Mouse (Mus musculus) megakaryocyte progenitor cell, adult 5-6 weeks (primary cell): ENCODE results near the gene Phgdh. TPM values are rescaled to one million over a fixed set of nuclear protein-coding genes. Genes with fewer than 3 reads are reported as not detected.
A peak's percentile ranks its signal among the peaks of the same experiment; 100 is the strongest.

Source experiments
- ATAC-seq: replicated peaks from 2 replicates; pipeline ENCODE4 v1.8.0; 2016; ENCODE audit warnings: mild to moderate bottlenecking, moderate TSS enrichment, inconsistent platforms; ENCODE audit not compliant: poor library complexity
- total RNA-seq, 2 experiments: library from RNA; stranded (forward) in 1 of 2; stranded (reverse) in 1 of 2; fragments of 157-497, 149-512 nt in 1 of 2; fragments of 200-1000 nt in 1 of 2; gene quantifications; 2 replicates each; pipeline versions ENCODE4 v1.2.3 to v1.2.4; 2015 to 2017

Gene Phgdh
- 108 and 138 TPM in 2 replicates for total RNA-seq (2015)
- 493 and 521 TPM in 2 replicates for total RNA-seq (2017)

DNA sequence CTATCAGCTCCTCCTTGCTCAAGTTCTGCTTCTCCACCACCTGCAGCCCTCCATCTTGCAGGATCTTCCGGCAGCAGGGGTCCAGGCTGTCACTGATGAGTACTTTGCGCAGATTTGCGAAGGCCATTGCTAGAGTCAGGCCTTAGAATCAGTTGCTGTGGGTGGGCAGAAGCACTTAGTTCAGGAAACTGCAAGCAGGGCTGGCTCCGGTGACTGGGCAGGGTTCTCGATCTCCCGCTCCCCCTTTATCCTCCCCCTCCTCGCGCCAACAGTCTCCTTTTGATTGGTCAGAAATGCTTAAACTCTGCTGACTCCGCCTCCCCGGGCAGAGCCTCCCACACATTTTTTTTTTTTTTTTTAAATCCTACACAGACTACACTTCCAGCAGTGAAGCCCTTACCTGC lies at the start of gene Phgdh:
Gene Phgdh, minus strand, starts transcription at position 285 of the 404 bp plus-strand sequence.
- ATAC-seq, result peak; percentile 66

DNA sequence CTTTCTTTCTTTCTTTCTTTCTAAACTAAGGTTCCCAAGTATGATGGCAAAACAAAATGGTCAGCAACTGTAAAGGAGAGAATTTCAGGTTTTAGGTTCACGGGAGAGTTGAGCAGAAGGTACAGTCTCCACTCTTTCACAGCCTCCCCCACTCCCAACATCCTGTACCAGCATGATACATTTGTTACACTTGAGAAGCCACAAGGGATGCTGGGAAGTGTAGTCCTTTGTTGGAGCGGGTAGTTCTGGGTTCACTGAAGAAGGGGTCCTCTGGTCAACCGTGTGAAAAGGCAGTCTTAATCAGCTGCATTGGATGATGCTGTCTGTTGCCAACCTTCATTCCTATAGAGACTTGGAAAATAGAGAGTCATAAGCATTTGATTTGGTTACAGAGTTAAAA lies 49.5 kb upstream of the Phgdh start:
- ATAC-seq, result no peak

DNA sequence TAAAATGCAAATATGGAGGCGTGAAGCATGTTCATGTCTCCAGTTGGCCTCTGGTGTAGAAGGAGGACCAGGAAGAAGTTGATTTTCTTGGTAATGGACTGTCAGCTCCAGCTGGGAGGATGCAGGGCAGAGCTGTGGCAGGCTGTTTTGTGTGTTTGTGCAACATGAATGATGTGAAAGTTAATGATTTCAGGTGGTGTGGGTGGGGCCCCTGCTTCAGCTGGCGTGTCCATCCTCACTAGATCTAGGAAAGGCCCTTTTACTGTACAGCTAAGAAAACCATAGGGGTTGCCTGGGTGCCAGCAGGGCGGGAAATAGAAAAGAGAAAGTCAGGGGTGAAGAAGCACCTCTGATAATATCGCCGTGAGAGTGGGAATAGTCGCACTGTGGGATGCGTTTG lies 48.0 kb upstream of the Phgdh start:
- no peak for ATAC-seq

DNA sequence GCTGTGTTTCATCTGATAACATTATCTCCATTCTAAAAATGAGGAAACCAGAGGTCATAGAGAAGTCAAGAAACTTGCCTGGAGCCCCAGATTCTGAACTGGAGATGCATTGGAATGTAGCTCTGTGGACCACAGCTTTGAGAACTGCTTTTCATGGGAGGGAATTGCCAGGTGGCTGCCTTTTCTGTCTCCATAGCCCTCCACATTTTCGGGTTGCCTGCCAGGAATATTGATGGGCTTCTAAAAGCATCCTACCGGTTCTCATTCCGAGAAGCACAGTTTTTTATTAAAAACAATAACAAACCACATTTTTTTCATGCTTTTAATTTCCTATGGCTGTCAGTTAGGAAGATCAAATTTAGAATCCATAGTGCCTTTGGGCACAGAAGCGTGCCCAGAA lies 47.3 kb upstream of the Phgdh start:
- ATAC-seq, result no peak

DNA sequence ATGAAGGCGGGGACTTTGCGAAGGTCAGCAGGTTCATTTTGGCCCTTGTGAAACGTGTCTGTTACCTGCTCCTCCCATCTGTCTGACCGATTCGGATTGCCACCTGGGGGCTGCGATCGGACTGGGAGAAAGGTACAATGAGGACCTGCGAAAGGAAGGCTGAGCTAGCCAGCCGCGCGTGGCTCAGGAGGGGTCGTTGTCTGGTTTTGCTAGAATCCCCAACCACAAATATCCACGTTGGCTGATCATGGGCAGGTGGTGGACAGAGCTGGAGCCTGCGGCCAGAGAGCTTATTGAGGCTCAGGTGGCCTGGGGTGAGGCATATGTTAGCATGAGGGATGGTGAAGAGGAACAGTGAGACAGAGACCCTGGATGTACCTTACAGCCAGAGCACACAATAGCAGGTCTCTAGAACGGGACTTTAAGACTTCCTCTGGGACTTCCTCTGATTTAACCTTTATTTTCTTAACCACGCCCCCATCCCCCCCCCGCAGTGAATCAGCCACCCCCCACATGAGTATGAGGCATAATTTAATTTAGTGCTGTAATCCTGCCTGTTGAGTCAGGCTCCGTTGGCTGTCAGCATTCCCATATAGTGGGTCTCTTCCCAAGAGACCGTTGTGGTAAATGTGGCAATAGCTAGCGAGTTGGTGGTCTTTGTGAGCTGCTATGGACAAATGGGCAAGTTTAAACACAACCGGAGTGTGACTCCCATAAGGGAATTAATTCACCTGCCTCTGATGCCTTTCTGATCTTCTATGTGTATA lies 43.4 kb upstream of the Phgdh start:
- no peak for ATAC-seq

DNA sequence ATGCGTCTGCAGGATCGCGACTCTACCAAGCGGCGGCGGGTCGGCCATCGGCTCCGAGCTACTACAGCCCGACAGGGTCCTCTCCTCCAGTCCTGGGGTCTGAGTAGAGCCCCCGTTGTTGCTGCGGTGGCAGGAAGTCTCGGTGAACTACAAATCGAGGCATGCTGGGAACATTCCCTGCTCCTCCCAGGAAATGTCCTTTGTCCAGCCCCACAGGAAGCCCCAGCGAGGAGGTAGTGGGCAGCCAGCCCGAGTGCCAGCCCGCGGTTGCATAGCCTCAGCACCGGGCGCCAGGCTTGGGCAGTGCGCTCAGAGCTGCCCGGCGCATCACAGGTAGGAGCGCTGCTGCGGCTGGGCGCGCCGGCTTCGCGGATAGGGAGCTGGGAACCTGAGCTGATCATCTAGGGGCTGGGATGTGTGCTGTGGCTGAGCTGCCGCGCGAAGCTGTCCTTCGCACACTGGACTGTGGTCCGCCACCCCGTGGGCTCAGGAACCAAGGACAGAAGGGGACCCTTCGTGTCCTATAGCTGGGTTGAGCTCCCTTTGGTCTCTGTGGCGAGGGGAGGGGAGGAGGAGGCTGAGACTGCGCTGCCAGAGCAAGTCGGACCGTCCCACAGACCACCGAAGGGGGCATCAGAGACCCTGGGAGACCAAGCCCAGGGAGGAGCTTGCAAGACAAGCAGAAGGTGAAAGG lies 42.6 kb upstream of the Phgdh start, which contains the start of gene Zfp697:
Gene Zfp697, plus strand, starts transcription at position 216 of the 694 bp plus-strand sequence.
- ATAC-seq, result peak; percentile 63

DNA sequence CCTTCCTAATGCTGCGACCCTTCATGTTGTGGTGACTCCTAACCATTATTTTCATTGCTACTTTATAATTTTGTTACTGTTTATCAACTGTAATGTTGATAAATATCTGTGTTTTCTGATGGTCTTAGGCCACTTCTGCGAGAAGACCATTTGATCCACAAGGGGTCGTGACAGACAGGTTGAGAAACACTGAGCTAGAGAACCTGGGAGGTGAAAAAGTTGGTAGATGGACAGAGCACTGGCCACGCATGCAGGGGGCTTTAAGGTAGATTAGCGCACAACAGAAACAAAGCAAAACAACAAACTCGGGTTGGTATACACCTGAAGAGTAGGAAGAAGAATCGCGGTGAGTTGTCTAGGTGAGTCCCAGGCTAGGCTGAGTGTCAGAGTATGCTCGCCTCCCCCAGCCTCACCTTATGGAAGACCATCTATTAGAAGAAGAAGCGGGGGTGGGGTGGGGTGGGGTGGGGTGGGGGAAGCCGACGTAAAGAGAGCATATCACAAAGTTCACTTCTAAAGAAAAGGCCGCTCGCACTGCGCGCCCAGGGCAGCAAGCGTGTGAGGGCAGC lies 42.0 kb upstream of the Phgdh start:
- no peak for ATAC-seq

DNA sequence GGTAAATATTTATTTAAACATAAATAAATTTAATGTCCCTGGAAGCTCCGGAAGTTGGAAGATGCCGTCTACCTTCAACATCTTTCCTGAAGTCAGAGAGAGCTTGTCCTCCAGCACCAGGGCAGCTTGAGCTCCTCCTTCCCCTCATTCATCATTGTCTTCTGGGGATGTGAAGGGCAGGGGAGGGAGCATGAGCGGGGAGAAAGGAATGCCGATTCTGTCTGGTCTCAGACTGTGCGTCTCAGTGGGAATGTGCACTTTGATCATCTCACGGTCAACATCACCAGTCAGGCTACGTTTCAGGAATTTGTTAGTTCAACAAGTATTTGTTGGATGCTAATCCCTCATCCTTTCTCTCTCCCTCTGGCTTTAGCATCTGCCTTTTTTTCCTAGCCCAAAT lies 39.4 kb upstream of the Phgdh start:
- ATAC-seq, result no peak

DNA sequence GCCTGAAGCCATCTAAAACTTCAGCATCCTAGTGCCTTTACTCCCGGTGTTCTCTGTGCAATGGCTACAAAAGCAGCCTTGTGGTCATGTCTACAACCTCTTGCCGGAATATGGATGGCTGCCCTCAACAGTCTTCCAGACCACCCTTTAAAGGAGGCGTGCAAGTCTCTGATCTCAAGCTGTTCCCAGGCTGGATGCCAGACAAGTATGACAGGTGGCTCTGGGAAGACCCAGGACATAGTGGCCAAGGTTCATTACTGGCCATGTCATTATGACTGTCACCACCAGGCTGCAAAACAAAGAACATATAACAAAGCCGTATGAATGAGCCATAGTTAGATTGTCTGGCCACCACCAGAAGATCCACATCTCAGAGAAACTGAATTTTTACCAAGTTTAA lies 38.5 kb upstream of the Phgdh start:
- ATAC-seq, result no peak

DNA sequence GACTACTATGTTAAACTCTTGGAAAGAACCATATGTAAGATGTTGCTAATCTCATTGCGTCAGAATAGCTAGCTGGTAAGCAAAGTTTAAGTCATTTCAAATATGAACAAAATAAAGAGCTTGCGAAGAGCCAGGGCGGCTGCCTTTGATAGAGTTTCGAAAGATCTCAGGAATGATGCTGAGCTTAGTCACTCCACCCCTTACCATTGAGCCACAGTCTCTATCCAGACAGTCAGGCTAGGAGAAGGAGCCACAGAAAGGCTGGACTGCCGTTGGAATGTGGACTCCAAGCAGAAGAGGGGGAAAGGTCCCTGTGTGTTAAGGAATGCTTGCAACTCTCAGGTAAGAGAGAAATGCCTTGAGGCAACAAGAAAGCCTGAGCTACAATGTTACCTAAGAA lies 35.2 kb upstream of the Phgdh start:
- no peak for ATAC-seq

DNA sequence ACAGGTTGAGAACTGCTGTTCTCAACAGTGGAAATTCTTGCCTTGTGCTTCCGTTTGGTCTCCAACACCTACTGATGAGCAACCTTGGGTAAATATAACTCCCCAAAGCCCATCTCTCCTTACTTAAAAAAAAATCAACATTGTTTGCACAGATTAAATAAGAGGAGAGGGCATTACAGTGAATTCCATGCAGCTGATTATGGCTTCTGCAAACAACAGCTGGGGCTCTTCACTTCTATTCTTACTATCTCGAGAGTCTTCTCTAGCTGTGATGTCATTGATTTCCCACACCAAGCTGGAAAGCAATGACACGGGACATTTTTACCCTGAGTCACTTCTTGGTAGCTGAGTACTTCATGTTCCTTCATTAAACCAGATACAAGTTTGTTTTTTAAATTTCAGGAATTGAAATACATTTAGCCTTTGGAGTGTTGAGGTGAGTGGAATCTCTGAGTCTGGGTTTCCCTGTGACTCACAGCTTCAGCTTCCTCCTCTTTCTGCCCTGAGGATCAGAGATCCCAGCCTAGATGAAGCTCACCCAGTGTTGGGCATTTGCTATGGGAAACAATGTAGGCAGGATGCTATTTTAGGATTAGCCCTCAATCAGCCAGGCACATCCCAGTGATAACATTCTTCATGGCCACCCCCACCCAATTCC lies 34.4 kb upstream of the Phgdh start:
- no peak for ATAC-seq

DNA sequence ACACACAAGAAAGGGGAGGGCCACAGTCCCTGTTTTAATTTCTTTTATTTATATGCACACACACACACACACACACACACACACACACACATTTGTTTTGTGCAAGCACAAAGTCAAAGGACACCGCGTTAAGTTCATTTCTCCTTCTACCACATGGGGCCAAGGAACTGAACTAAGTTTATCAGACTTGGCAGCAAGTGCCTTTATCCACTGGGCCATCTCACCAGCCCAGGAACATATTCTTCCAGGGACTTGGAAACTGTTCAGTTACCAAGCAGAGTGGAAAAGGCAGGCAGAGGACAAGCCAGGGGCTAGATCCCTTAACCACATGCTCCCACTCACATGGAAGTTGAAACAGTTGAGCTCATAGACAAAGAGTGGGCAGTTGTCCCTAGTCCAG lies 29.0 kb upstream of the Phgdh start:
- no peak for ATAC-seq

DNA sequence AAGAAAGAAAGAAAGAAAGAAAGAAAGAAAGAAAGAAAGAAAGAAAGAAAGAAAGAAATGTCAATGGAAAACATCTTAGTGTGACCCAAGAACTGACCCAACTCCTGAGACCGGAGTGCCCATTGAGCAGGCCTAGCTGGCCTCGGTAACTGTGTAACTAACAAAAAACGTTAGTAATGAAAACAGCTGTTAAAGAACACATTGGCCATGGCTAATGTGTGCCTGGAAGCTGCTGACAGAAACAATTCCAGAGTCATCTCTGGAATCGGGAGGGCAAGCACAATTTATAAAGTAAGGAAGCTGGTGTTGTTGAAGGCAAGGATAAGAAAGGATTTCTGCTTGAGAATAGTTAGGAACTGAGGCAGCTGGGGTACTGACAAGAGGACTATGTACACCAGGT lies 28.5 kb upstream of the Phgdh start:
- ATAC-seq, result no peak

DNA sequence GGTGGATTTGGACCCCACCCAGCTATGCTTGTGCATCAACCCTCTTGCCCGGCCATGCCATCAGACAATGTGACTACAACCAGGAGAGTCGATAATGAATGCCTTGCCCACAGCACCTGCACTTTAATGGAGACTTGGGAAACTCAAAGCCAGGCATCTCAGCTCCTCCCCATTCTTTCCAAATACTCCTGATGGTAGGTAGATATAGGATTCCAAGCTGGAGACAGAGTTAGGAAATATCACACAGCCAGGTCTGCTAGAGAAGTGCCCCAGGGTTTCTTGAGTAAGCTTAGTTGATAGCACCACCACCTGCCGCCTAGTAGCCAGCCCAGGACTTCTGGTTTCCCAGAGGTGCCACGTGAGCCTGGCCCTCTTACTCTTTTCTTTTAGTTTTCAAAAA lies 27.0 kb upstream of the Phgdh start:
- ATAC-seq, result no peak

DNA sequence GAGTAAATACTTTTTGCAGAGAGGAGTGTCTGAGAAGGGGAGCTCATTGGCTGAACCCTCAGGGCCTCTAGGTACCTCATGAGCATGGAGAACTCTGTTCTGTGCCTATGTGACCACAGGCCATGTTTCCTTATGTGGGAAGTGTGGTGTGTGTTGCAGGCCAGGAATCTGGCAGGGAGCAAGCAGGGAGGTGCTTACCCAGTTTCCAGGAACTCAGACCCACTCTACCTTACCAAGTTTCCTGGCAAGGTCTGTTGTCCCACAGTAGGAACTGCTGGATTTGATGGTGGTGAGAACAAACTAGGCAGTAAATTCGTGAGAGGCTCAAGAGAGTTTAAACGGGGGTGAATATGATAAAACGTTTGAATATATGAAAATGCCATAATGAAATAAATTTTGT lies 26.3 kb upstream of the Phgdh start:
- no peak for ATAC-seq

DNA sequence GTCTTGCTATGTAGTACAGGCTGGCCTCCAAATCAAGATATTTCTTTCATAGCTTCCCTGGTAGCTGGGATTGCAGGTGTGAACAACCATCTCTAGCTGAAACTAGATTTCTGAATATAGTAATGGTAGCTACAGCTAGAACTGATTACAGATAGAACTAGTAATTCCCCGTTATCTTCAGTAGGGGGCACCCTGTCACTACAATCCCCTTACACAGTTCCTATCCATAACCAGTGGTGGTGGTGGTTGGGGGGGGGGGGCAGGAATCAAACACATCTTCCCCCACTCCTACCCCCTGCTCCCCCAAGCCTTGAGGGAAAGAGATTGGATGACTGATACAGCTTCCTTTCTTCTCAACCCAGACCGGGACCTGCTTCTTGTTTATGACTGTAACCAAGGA lies 23.0 kb upstream of the Phgdh start:
- ATAC-seq, result peak; percentile 86

DNA sequence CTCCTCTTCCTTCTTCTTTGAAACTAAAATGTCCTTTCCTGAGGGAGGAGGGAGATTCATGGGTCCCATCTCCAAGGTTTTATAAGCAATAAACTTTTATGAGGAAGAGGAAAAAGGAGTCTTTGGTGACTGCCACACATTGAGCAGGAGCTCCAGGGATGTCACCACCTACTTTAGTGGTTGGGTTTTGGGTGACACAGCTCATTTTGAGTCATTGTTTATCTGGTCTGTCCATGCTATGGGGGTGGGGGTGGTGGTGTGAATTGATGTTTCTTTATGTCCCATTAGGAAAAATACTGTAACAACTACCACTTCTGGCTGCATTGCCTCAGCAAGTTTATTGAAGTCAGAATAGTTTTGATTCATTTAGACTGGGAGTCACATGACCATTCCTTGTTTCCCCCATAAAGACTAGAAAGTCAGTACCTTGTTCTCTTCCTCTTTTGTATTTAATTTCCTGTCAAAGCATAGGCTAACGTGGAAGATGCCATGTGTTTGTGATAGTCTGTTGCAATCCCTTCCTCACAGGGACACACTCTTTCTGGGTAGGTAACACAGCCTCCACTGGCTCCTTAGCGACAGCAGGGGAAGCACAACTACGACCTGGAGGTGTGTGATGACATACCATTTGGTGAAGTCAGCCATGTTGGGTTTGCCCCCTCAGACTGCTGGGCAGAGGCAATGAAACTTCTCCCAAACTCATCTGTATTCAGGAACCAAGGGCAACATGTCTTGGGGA lies 17.0 kb upstream of the Phgdh start:
- peak; percentile 77 for ATAC-seq

DNA sequence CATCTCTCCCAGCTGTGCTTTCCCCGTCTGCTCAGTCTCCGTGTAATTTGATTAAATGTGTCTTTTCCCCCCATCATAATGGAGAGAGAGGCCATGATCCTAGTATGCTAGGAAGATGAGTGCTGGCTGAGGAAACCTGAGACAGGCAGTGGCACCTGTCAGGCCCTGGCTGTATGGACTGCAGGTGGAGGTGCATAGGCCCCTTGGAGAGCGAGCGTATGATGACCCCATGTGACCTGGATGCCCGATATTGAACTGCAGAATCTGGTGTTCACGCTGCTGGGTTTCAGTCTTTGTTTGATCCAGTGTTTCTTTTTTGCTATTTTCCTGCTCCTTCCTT lies 16.2 kb upstream of the Phgdh start:
- ATAC-seq, result no peak

DNA sequence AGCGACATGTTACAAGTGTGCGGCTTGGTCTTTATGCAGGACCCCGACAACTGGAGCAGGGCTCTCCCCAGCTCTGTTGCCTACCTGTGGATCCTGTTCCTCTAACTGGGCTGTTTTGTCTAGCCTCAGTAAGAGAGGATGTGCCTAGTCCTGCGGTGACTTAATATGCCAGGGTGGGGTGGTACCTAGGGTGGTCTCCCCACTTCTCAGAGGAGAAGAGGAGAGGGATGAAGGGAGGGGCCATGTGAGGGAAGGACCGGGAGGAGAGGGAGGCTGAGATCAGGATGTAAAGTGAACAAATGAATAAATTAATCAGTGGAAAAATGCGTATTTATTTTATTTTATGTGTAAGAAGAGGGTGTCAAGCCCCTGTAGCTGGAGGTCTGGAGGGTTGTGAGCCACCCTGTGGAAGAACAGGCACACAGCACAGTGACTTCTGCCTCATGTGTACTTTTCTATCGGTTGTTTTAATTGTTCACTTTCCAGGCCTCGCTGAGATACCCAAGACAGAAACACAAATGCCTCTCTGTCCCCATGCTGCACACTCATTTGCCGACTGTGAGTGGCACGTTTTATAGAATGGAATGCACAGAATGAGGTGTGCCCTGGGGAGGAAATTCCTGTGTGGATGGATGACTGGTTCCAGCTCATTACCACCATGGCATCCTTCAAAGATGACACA lies 15.7 kb upstream of the Phgdh start:
- ATAC-seq, result no peak

DNA sequence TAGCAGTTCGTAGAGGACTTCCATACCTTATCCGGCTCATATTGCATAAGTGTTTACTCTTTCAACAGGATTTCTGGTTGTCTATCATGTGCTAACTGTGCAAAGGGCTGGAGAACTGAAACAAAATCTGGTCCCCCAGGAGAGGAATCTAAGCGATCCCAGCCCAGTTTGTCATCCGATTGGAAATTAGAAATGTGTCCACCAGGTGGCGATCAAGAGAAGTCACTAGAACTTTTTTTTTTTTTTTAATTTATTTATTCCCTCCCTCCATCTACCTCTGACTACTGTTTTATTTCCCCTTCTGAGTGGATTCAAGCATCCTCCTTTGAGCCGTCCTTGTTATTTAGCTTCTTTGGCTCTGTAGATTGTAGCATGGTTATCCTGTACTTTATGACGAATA lies 14.1 kb upstream of the Phgdh start:
- peak; percentile 40 for ATAC-seq

DNA sequence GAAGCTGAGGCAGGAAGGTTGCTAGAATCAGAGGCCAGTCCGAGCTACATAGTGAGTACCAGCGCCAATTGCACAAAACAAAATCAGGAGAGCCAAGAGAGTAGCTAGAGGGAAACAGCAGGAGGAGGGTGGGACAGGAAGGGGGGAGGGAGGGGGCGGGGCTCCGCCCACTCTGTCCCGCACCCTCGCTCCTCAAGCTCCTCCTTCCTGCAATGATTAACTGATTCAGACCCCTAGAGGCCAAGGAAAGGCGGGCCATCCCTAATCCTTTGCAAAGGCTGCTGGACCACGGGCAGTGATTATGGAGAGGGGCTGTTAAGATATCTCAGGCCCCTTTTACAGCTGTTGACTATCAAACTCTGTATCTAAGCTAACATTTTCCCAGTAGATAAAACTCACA lies 8.9 kb upstream of the Phgdh start:
- ATAC-seq, result peak; percentile 79
